Mouse (Mus musculus) forebrain, embryonic 12.5 days (tissue): ENCODE data around the gene Il13. TPM values are rescaled to one million over a fixed set of nuclear protein-coding genes. Genes with fewer than 3 reads are reported as not detected.

Experiments used
- ATAC-seq: fragments of 200-750 bp; cut with Nextera tagmentation; 2 replicates; pipeline ENCODE4 v1.8.0; 2017; ENCODE audit warnings: moderate TSS enrichment; ENCODE audit not compliant: low FRiP score
- H3K27ac ChIP-seq: fragments of 300-500 bp; sonication (generic); 2 replicates; pipeline ENCODE4 v1.5.1; 2016; ENCODE audit warnings: mild to moderate bottlenecking
- H3K27me3 ChIP-seq: fragments of 300-500 bp; sonication (generic); 2 replicates; pipeline ENCODE4 v1.6.1; 2016; ENCODE audit warnings: mild to moderate bottlenecking
- H3K36me3 ChIP-seq: fragments of 300-500 bp; sonication (generic); replicated peaks from 2 replicates; pipeline ENCODE4 v1.6.1; 2016; ENCODE audit warnings: mild to moderate bottlenecking
- H3K4me1 ChIP-seq: fragments of 300-500 bp; sonication (generic); 2 replicates; pipeline ENCODE4 v1.6.1; 2016
- H3K4me2 ChIP-seq: fragments of 300-500 bp; sonication (generic); 2 replicates; pipeline ENCODE4 v1.6.1; 2016; ENCODE audit warnings: mild to moderate bottlenecking, moderate library complexity
- H3K4me3 ChIP-seq: fragments of 300-500 bp; sonication (generic); replicated peaks from 2 replicates; pipeline ENCODE4 v1.5.1; 2016; ENCODE audit warnings: mild to moderate bottlenecking
- H3K9ac ChIP-seq: fragments of 300-500 bp; sonication (generic); 2 replicates; pipeline ENCODE4 v1.6.1; 2016; ENCODE audit warnings: mild to moderate bottlenecking
- H3K9me3 ChIP-seq: fragments of 300-500 bp; sonication (generic); 2 replicates; pipeline ENCODE4 v1.6.1; 2016
- WGBS: fragments of 180-500 bp; shearing (Covaris S2); methylation state at CpG from one replicate; pipeline ENCODE4 v1.1.7; 2016; 5-methylcytosine and 5-hydroxymethylcytosine counted together
- polyA plus RNA-seq: library from polyadenylated mRNA; unstranded; fragments of >200 nt; fragmentation: Nextera tagmentation; extraction: Ambion mirVana; gene quantifications from 2 replicates; pipeline ENCODE4 v1.2.1, GENCODE M21; 2016

Il13 gene
- polyA plus RNA-seq, 1 experiment from 2014 or later = not detected

- Histone ChIP-seq H3K4me1 (no peaks in the 10 kb centered on the region), H3K27ac (no peak overlapping the region), H3K9ac (no peak overlapping the region), H3K9me3 (0 out of 2 replicates have a peak, but pooled peaks cover 3% of the 10 kb centered on the region), H3K36me3 (no peaks in the 10 kb centered on the region), H3K4me2 (no peak overlapping the region), H3K27me3 (no peaks in the 10 kb centered on the region), H3K4me3 (no peak overlapping the region)
- no peak for ATAC-seq
- 94% methylated on average over 2 of the region's 2 CpGs for WGBS
Measured at GRCm38 (mm10) chr11:53624124-53624523, 10.4 kb downstream of the Il13 start.

DNA sequence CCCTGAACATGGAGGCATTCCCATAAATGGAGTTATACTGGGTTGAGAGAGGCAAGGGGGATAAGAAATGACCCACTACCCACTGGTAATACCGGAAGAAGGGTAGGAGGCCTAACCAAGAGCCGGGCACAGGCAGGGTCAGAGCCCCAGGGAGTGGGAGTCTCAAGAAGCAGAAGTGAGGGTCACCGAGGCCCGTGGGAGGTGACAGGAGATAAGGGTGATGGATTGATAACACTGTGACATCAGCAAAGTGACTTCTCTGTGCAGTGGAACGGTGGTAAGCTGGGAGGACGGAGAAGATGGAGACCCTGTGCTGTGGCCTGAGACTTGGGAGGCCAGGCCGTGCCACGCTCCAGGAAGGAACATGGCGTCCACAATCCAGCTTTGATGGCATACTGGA, 10.9 kb downstream of the Il13 start:
- Histone ChIP-seq H3K4me2 (no peak overlapping the region), H3K4me3 (no peak overlapping the region), H3K9ac (no peak overlapping the region), H3K4me1 (no peaks in the 10 kb centered on the region), H3K9me3 (0 out of 2 replicates have a peak, but pooled peaks cover 3% of the 10 kb centered on the region), H3K27me3 (no peaks in the 10 kb centered on the region), H3K27ac (no peak overlapping the region), H3K36me3 (no peaks in the 10 kb centered on the region)
- ATAC-seq = no peak
- 95% methylated on average over 9 of the region's 9 CpGs for WGBS

- ATAC-seq = no peak
- Histone ChIP-seq H3K9me3 (0 out of 2 replicates have a peak, but pooled peaks cover 3% of the 10 kb centered on the region), H3K27me3 (no peaks in the 10 kb centered on the region), H3K36me3 (no peaks in the 10 kb centered on the region), H3K4me3 (no peak overlapping the region), H3K4me1 (no peaks in the 10 kb centered on the region), H3K9ac (no peak overlapping the region), H3K4me2 (no peak overlapping the region), H3K27ac (no peak overlapping the region)
- WGBS = 87% methylated on average over 6 of the region's 6 CpGs
Measured at GRCm38 (mm10) chr11:53622440-53622806, 12.1 kb downstream of the Il13 start.

- Histone ChIP-seq H3K9me3 (0 out of 2 replicates have a peak, but pooled peaks cover 3% of the 10 kb centered on the region), H3K4me1 (no peaks in the 10 kb centered on the region), H3K27me3 (no peaks in the 10 kb centered on the region), H3K9ac (no peak overlapping the region), H3K36me3 (no peaks in the 10 kb centered on the region), H3K27ac (no peak overlapping the region), H3K4me3 (no peak overlapping the region), H3K4me2 (no peak overlapping the region)
- 92% methylated on average over 11 of the region's 11 CpGs for WGBS
- ATAC-seq = no peak
Measured at GRCm38 (mm10) chr11:53621582-53622439, 12.7 kb downstream of the Il13 start.

GRCm38 (mm10) chr11:53620094-53620493, 14.4 kb downstream of the Il13 start:
- H3K27me3 ChIP-seq = no peaks in the 10 kb centered on the region
- H3K27ac ChIP-seq = no peak overlapping the region
- WGBS = 91% methylated on average over 4 of the region's 4 CpGs
- no peak overlapping the region for H3K9ac ChIP-seq
- no peak for ATAC-seq
- H3K4me3 ChIP-seq = no peak overlapping the region
- no peaks in the 10 kb centered on the region for H3K4me1 ChIP-seq
- no peak overlapping the region for H3K4me2 ChIP-seq
- H3K9me3 ChIP-seq = 0 out of 2 replicates have a peak, but pooled peaks cover 3% of the 10 kb centered on the region
- H3K36me3 ChIP-seq = no peaks in the 10 kb centered on the region

DNA sequence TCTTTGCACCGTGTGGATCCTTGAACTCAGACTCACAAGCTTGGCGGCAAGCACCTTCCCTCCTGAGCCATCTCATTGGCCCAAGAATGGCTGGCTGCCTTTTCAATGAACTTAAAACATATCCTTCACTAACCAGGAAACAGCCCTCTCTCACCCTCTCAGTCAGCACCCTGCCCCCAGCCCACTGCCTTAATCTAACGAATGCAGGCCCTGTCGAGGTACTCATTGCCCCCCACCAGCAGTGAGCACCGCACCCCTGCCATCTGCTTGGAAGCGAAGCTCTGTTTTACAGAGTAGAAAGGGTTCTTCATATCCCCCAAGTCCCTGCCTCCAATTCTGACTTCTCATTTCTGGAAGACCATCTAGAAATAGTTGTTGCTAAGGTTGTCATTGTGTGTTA, 15.1 kb downstream of the Il13 start:
- no peaks in the 10 kb centered on the region for H3K36me3 ChIP-seq
- 0 out of 2 replicates have a peak, but pooled peaks cover 3% of the 10 kb centered on the region for H3K9me3 ChIP-seq
- H3K4me1 ChIP-seq = no peaks in the 10 kb centered on the region
- ATAC-seq = no peak
- no peaks in the 10 kb centered on the region for H3K27me3 ChIP-seq
- no peak overlapping the region for H3K9ac ChIP-seq
- no peak overlapping the region for H3K4me2 ChIP-seq
- 67% methylated on average over 6 of the region's 6 CpGs for WGBS
- H3K4me3 ChIP-seq = no peak overlapping the region
- H3K27ac ChIP-seq = no peak overlapping the region

DNA sequence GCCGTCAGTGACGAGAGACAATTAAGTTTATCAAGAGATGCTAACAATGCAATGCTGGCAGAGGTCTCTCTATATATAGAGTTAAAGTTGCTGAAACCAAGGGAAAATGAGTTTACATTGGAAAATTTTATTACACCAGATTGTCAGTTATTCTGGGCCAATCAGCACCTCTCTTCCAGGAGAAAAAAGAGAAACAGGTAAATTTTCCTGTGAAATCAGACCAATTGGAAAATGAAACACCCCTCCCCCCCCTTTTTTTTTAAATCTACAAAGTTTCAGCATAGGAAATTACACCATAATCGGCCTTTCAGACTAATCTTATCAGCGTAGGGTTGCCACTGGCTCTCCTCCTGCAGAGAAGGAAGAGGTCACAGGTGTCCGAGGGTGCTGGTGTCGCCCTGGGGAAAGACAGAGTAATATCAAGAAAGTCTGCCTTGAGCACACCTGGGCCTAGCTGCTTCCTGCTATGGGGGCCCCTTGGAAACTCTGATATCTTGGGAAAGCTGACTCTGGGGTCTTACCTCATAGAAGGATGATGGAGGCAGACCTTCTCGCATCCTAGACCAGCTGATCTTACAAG, 15.8 kb downstream of the Il13 start, which contains the start of gene Il4:
Il4 (minus strand) TSS at position 51 of the 580 bp plus-strand sequence.
- Histone ChIP-seq H3K9ac (no peak within 1 kb of the TSS), H3K4me2 (no peak within 1 kb of the TSS), H3K9me3 (no peaks in the 10 kb centered on the region), H3K4me3 (no peak within 1 kb of the TSS), H3K4me1 (no peaks in the 10 kb centered on the region), H3K27ac (no peak within 1 kb of the TSS), H3K36me3 (no peaks in the 10 kb centered on the region), H3K27me3 (no peaks in the 10 kb centered on the region)
- no peak for ATAC-seq
- WGBS = 86% methylated on average over 7 of the region's 7 CpGs

GRCm38 (mm10) chr11:53617562-53618109, 16.9 kb downstream of the Il13 start:
- Histone ChIP-seq H3K27me3 (no peaks in the 10 kb centered on the region), H3K36me3 (no peaks in the 10 kb centered on the region), H3K9ac (no peak overlapping the region), H3K4me3 (no peak overlapping the region), H3K9me3 (no peaks in the 10 kb centered on the region), H3K4me2 (no peak overlapping the region), H3K4me1 (no peaks in the 10 kb centered on the region), H3K27ac (no peak overlapping the region)
- 61% methylated on average over 4 of the region's 4 CpGs for WGBS
- no peak for ATAC-seq

DNA sequence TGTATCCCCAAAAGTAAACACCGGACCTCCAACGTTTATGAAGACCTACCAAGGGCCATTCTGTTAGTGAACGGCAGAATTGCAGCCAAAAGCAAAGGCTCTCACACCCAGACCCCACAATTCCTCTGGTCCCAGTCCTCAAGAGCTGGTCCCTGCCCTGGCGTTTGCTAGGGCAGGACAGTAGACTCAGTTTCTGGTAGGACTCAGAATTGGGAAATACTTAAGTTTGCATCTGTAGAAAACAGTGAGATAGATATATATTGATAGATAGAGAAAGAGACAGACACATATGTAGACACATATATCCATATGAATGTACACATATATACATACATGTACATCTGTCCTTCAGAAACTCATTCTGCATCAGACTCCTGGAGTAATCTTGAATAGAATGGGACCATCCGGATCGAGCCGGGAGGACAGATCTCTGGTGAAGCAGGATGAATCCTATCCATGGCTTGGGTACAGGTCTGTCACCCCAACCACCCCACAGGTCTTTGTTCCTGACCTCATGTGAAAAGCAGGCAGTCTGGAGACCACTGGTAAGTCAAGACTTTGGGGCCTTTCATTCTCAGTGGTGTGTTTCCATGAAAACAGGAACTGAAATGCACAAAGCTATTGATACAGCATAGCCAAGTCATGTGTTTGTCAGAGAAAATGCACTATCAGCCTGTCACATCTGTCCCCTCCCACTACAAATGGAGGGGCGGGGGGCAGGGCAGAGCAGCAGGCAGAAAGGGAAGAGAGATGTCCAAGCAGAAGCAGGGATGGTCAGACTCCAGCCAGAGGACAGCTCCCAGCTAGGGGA, 17.5 kb downstream of the Il13 start:
- Histone ChIP-seq H3K27me3 (no peaks in the 10 kb centered on the region), H3K9ac (no peak overlapping the region), H3K4me2 (no peak overlapping the region), H3K4me3 (no peak overlapping the region), H3K27ac (no peak overlapping the region), H3K4me1 (no peaks in the 10 kb centered on the region), H3K36me3 (no peaks in the 10 kb centered on the region), H3K9me3 (no peaks in the 10 kb centered on the region)
- 86% methylated on average over 8 of the region's 8 CpGs for WGBS
- no peak for ATAC-seq

DNA sequence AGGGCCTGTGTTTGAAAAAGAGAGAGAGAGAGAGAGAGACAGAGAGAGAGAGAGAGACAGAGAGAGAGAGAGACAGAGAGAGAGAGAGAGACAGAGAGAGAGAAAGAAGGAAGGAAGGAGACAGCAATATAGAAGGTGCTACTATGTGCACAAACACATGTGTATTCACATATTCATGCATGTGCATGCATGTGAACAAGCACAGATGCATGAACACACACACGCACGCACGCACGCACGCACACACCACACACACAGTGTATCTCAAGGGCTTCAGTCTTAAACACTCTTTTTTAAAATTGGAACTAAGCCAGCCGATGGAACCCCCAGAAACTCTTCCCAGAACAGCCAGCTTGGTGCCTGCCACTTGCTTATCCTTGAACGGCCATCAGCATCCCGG, 18.9 kb downstream of the Il13 start:
- Histone ChIP-seq H3K27me3 (no peaks in the 10 kb centered on the region), H3K4me1 (no peaks in the 10 kb centered on the region), H3K4me2 (no peak overlapping the region), H3K4me3 (no peak overlapping the region), H3K9me3 (no peaks in the 10 kb centered on the region), H3K9ac (no peak overlapping the region), H3K36me3 (no peaks in the 10 kb centered on the region), H3K27ac (no peak overlapping the region)
- ATAC-seq = no peak
- 95% methylated on average over 8 of the region's 8 CpGs for WGBS

DNA sequence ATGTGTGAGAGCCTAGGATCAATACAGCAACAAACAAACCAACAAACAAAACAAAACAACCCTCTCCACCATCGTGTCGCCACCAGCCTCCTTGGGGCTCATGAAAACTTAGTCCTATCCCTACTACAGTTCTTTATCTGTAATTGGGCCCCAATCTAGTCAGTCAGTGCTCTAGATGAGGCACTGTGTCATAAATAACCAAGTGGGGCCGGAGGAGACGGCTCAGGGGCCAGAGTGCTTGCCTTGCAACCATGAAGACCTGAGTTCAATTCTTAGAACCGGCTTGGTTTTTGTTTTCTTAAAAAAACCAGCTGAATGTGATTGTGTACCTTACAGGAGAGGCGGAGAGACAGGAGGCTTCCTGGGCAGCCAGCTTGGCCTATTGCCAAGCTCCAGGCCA, 19.3 kb downstream of the Il13 start:
- no peak for ATAC-seq
- Histone ChIP-seq H3K27me3 (no peaks in the 10 kb centered on the region), H3K9me3 (no peaks in the 10 kb centered on the region), H3K27ac (no peak overlapping the region), H3K4me3 (no peak overlapping the region), H3K36me3 (no peaks in the 10 kb centered on the region), H3K9ac (no peak overlapping the region), H3K4me1 (no peaks in the 10 kb centered on the region), H3K4me2 (no peak overlapping the region)
- 67% methylated on average over 6 of the region's 6 CpGs for WGBS

- no peak for ATAC-seq
- H3K36me3 ChIP-seq = no peaks in the 10 kb centered on the region
- no peak overlapping the region for H3K9ac ChIP-seq
- H3K9me3 ChIP-seq = no peaks in the 10 kb centered on the region
- H3K27me3 ChIP-seq = no peaks in the 10 kb centered on the region
- H3K27ac ChIP-seq = no peak overlapping the region
- H3K4me2 ChIP-seq = no peak overlapping the region
- WGBS = 89% methylated on average over 3 of the region's 3 CpGs
- no peak overlapping the region for H3K4me3 ChIP-seq
- peaks cover 8% of the 10 kb centered on the region for H3K4me1 ChIP-seq
Measured at GRCm38 (mm10) chr11:53609672-53610071, 24.8 kb downstream of the Il13 start.
